ENCODE assay signal across 12 mouse cellular contexts in genomic region chr11:70013408-70013807, GRCm38 (mm10).
"Had no signal": no experiment of that assay in that cellular context is flagged by ENCODE, and none has a peak within 500 bp of the region (broad histone marks: within the 10 kb centered on the region; RNA-seq: fewer than 3 reads in every experiment).

No protein-coding gene starts in this region.

- ATAC-seq: intestine, postnatal 0 days; lung, postnatal 0 days had no signal

- H3K9ac ChIP-seq: neural tube, embryonic 13.5 days had no signal

- H3K4me3 ChIP-seq: layer of hippocampus, adult 2 months had no signal

- H3K27me3 ChIP-seq: liver, embryonic 15.5 days; neural tube, embryonic 13.5 days had no signal

- H3K9me3 ChIP-seq: liver, embryonic 15.5 days; neural tube, embryonic 13.5 days had no signal

- DNase-seq: kidney, adult 8-10 months; kidney, postnatal 4 days; lung, adult 2 months; lung, postnatal 36 days; right cerebral cortex, adult 18-20 months; right cerebral cortex, postnatal 25 days; thymus, postnatal 36 days had no signal

- H3K27ac ChIP-seq: layer of hippocampus, adult 2 months; liver, embryonic 15.5 days; neural tube, embryonic 13.5 days had no signal
